Mouse (Mus musculus): ENCODE results near the gene Tnnc1.

The Tnnc1 gene

GRCm38 (mm10) chr14:31184195-31184594 is 23.9 kb upstream of the Tnnc1 start:
- DNase-seq (ENCODE audit: low read depth, low spot score): no peak

- DNase-seq (ENCODE audit: low read depth, low spot score): no peak
These were observed 21.5 kb upstream of the Tnnc1 start for GRCm38 (mm10) chr14:31186656-31187055.

- DNase-seq (ENCODE audit: low read depth, low spot score): no peak
These were observed 19.3 kb upstream of the Tnnc1 start for GRCm38 (mm10) chr14:31188771-31189181.

GRCm38 (mm10) chr14:31189348-31189747 is 18.8 kb upstream of the Tnnc1 start:
- DNase-seq (ENCODE audit: low read depth, low spot score): no peak

- no peak for DNase-seq (ENCODE audit: low read depth, low spot score)
These were observed 16.2 kb upstream of the Tnnc1 start for GRCm38 (mm10) chr14:31191936-31192335.

- DNase-seq (ENCODE audit: low read depth, low spot score): no peak
These were observed 14.3 kb upstream of the Tnnc1 start for GRCm38 (mm10) chr14:31193791-31194190.

- DNase-seq (ENCODE audit: low read depth, low spot score): no peak
These were observed 13.7 kb upstream of the Tnnc1 start for GRCm38 (mm10) chr14:31194441-31194840.

GRCm38 (mm10) chr14:31194891-31195513 is 13.1 kb upstream of the Tnnc1 start:
- DNase-seq (ENCODE audit: low read depth, low spot score): no peak

GRCm38 (mm10) chr14:31195521-31195920 is 12.6 kb upstream of the Tnnc1 start:
- DNase-seq (ENCODE audit: low read depth, low spot score): no peak

- DNase-seq (ENCODE audit: low read depth, low spot score): peak; percentile 58
These were observed 12.1 kb upstream of the Tnnc1 start for GRCm38 (mm10) chr14:31195968-31196367.

GRCm38 (mm10) chr14:31197547-31198516 is 10.3 kb upstream of the Tnnc1 start:
- DNase-seq (ENCODE audit: low read depth, low spot score): peak; percentile 16

GRCm38 (mm10) chr14:31199599-31199998 is 8.5 kb upstream of the Tnnc1 start:
- no peak for DNase-seq (ENCODE audit: low read depth, low spot score)

- peak; percentile 13 for DNase-seq (ENCODE audit: low read depth, low spot score)
These were observed 8.1 kb upstream of the Tnnc1 start for GRCm38 (mm10) chr14:31200038-31200437.

GRCm38 (mm10) chr14:31204844-31205243 is 3.3 kb upstream of the Tnnc1 start:
- no peak for DNase-seq (ENCODE audit: low read depth, low spot score)

GRCm38 (mm10) chr14:31205244-31205561 is 2.9 kb upstream of the Tnnc1 start:
- peak; percentile 16 for DNase-seq (ENCODE audit: low read depth, low spot score)

GRCm38 (mm10) chr14:31205562-31206467 is 2.3 kb upstream of the Tnnc1 start:
- DNase-seq (ENCODE audit: low read depth, low spot score): peak; percentile 68

GRCm38 (mm10) chr14:31206472-31206981 is 1.6 kb upstream of the Tnnc1 start:
- peak; percentile 92 for DNase-seq (ENCODE audit: low read depth, low spot score)

- DNase-seq (ENCODE audit: low read depth, low spot score): no peak
These were observed 862 bp upstream of the Tnnc1 start for GRCm38 (mm10) chr14:31207070-31207830.

GRCm38 (mm10) chr14:31209133-31209557 is 1.0 kb downstream of the Tnnc1 start:
- no peak for DNase-seq (ENCODE audit: low read depth, low spot score)

GRCm38 (mm10) chr14:31211854-31212253 is 3.7 kb downstream of the Tnnc1 start:
- no peak for DNase-seq (ENCODE audit: low read depth, low spot score)

GRCm38 (mm10) chr14:31212499-31212898 is 4.4 kb downstream of the Tnnc1 start:
- DNase-seq (ENCODE audit: low read depth, low spot score): no peak
